Mouse (Mus musculus): ENCODE data around the gene Ramp2. TPM values are rescaled to one million over a fixed set of nuclear protein-coding genes. Genes with fewer than 3 reads are reported as not detected.
A peak's percentile ranks its signal among the peaks of the same experiment; 100 is the strongest.

Gene Ramp2
- polyA plus RNA-seq, 1 experiment from 2014 or later, result 166 TPM

GRCm38 (mm10) chr11:101247521-101248030 lies 1.7 kb downstream of the Ramp2 start:
- whole genome bisulfite sequencing, result 64% methylated on average over 6 of the region's 6 CpGs
- Histone ChIP-seq H3K9me3 (no peaks in the 10 kb centered on the region), H3K36me3 (no peaks in the 10 kb centered on the region), H3K4me3 (peak overlapping the region; percentile 76), H3K27ac (peak overlapping the region; percentile 89; the same call in 1 of the 2 replicates), H3K4me1 (peaks cover 26% of the 10 kb centered on the region), H3K27me3 (ENCODE audit: insufficient read depth, poor library complexity, severe bottlenecking) (peaks cover 47% of the 10 kb centered on the region)
- no peak for DNase-seq (ENCODE audit: low spot score)

- 28% methylated on average over 14 of the region's 14 CpGs for WGBS
- no peaks in the 10 kb centered on the region for H3K36me3 ChIP-seq
- peaks cover 32% of the 10 kb centered on the region for H3K4me1 ChIP-seq
- H3K9me3 ChIP-seq, result no peaks in the 10 kb centered on the region
- H3K27ac ChIP-seq, result peak overlapping the region; percentile 64; the same call in 1 of the 2 replicates
- DNase-seq (ENCODE audit: low spot score), result no peak
- peak overlapping the region; percentile 76 for H3K4me3 ChIP-seq
- H3K27me3 ChIP-seq (ENCODE audit: insufficient read depth, poor library complexity, severe bottlenecking), result peaks cover 47% of the 10 kb centered on the region
Measured at GRCm38 (mm10) chr11:101248258-101248994, 2.6 kb downstream of the Ramp2 start.

GRCm38 (mm10) chr11:101251031-101251430 lies 5.2 kb downstream of the Ramp2 start:
- Histone ChIP-seq H3K4me3 (no peak overlapping the region), H3K27ac (no peak overlapping the region), H3K9me3 (no peaks in the 10 kb centered on the region), H3K4me1 (peaks cover 37% of the 10 kb centered on the region), H3K36me3 (0 out of 2 replicates have a peak, but pooled peaks cover 2% of the 10 kb centered on the region), H3K27me3 (ENCODE audit: insufficient read depth, poor library complexity, severe bottlenecking) (peaks cover 25% of the 10 kb centered on the region)
- DNase-seq (ENCODE audit: low spot score), result no peak
- 74% methylated on average over 2 of the region's 2 CpGs for WGBS

- peak overlapping the region; percentile 97 for H3K27ac ChIP-seq
- no peak for DNase-seq (ENCODE audit: low spot score)
- peaks cover 31% of the 10 kb centered on the region for H3K4me1 ChIP-seq
- 13% methylated on average over 7 of the region's 7 CpGs for WGBS
- H3K27me3 ChIP-seq (ENCODE audit: insufficient read depth, poor library complexity, severe bottlenecking), result peaks cover 6% of the 10 kb centered on the region
- H3K9me3 ChIP-seq, result no peaks in the 10 kb centered on the region
- peaks cover 17% of the 10 kb centered on the region for H3K36me3 ChIP-seq
- H3K4me3 ChIP-seq, result peak overlapping the region; percentile 94
Measured at GRCm38 (mm10) chr11:101252941-101253340, 7.1 kb downstream of the Ramp2 start.

GRCm38 (mm10) chr11:101253613-101254389 lies 8.0 kb downstream of the Ramp2 start, which contains the start of gene Vps25:
Gene Vps25 (plus strand): TSS chr11:101253707.
- under 1% methylated on average over 40 of the region's 40 CpGs for WGBS
- H3K4me3 ChIP-seq, result peak within 1 kb of the TSS; percentile 94
- H3K27ac ChIP-seq, result peak within 1 kb of the TSS; percentile 97
- no peaks in the 10 kb centered on the region for H3K27me3 ChIP-seq (ENCODE audit: insufficient read depth, poor library complexity, severe bottlenecking)
- H3K9me3 ChIP-seq, result no peaks in the 10 kb centered on the region
- peaks cover 20% of the 10 kb centered on the region for H3K36me3 ChIP-seq
- peaks cover 36% of the 10 kb centered on the region for H3K4me1 ChIP-seq
- DNase-seq (ENCODE audit: low spot score), result peak; percentile 93

- Histone ChIP-seq H3K27ac (peak overlapping the region; percentile 59), H3K9me3 (no peaks in the 10 kb centered on the region), H3K4me1 (peaks cover 59% of the 10 kb centered on the region), H3K4me3 (no peak overlapping the region), H3K36me3 (peaks cover 20% of the 10 kb centered on the region), H3K27me3 (ENCODE audit: insufficient read depth, poor library complexity, severe bottlenecking) (peaks cover under 1% of the 10 kb centered on the region; the same call in 1 of the 2 replicates)
- 69% methylated on average over 13 of the region's 13 CpGs for WGBS
- peak; percentile 66 for DNase-seq (ENCODE audit: low spot score)
Measured at GRCm38 (mm10) chr11:101255826-101256775, 10.3 kb downstream of the Ramp2 start.

GRCm38 (mm10) chr11:101259261-101259712 lies 13.5 kb downstream of the Ramp2 start:
- Histone ChIP-seq H3K9me3 (no peaks in the 10 kb centered on the region), H3K4me3 (peak overlapping the region; percentile 73), H3K36me3 (peaks cover 20% of the 10 kb centered on the region), H3K27ac (peak overlapping the region; percentile 83), H3K27me3 (ENCODE audit: insufficient read depth, poor library complexity, severe bottlenecking) (peaks cover 32% of the 10 kb centered on the region), H3K4me1 (peaks cover 75% of the 10 kb centered on the region)
- DNase-seq (ENCODE audit: low spot score), result peak; percentile 85
- 40% methylated on average over 6 of the region's 6 CpGs for WGBS

GRCm38 (mm10) chr11:101259948-101260825 lies 14.4 kb downstream of the Ramp2 start, which contains the start of gene Wnk4:
Gene Wnk4 (plus strand): TSS chr11:101260567.
- Histone ChIP-seq H3K9me3 (no peaks in the 10 kb centered on the region), H3K27ac (peak within 1 kb of the TSS; percentile 83), H3K4me1 (peaks cover 76% of the 10 kb centered on the region), H3K27me3 (ENCODE audit: insufficient read depth, poor library complexity, severe bottlenecking) (peaks cover 39% of the 10 kb centered on the region), H3K36me3 (peaks cover 20% of the 10 kb centered on the region), H3K4me3 (peak within 1 kb of the TSS; percentile 73)
- DNase-seq (ENCODE audit: low spot score), result peak; percentile 97
- WGBS, result 1% methylated on average over 43 of the region's 43 CpGs

- 1% methylated on average over 30 of the region's 30 CpGs for WGBS
- H3K36me3 ChIP-seq, result peaks cover 20% of the 10 kb centered on the region
- peak overlapping the region; percentile 73 for H3K4me3 ChIP-seq
- peaks cover 46% of the 10 kb centered on the region for H3K27me3 ChIP-seq (ENCODE audit: insufficient read depth, poor library complexity, severe bottlenecking)
- peaks cover 78% of the 10 kb centered on the region for H3K4me1 ChIP-seq
- peak overlapping the region; percentile 83 for H3K27ac ChIP-seq
- no peak for DNase-seq (ENCODE audit: low spot score)
- no peaks in the 10 kb centered on the region for H3K9me3 ChIP-seq
Measured at GRCm38 (mm10) chr11:101260826-101261380, 15.1 kb downstream of the Ramp2 start.

GRCm38 (mm10) chr11:101262272-101262967 lies 16.6 kb downstream of the Ramp2 start:
- H3K4me1 ChIP-seq, result peaks cover 72% of the 10 kb centered on the region

More at GRCm38 (mm10) chr11:101262272-101262967, 16.6 kb downstream of the Ramp2 start:
- H3K27ac ChIP-seq, result peak overlapping the region; percentile 83; the same call in 1 of the 2 replicates
- H3K4me3 ChIP-seq, result peak overlapping the region; percentile 73
- peaks cover 6% of the 10 kb centered on the region for H3K36me3 ChIP-seq
- DNase-seq (ENCODE audit: low spot score), result no peak
- peaks cover 58% of the 10 kb centered on the region for H3K27me3 ChIP-seq (ENCODE audit: insufficient read depth, poor library complexity, severe bottlenecking)
- WGBS, result 3% methylated on average over 24 of the region's 24 CpGs
- no peaks in the 10 kb centered on the region for H3K9me3 ChIP-seq
